Mouse (Mus musculus): ENCODE measurements around the gene Kmt2e. TPM values are rescaled to one million over a fixed set of nuclear protein-coding genes. Genes with fewer than 3 reads are reported as not detected.
A peak's percentile ranks its signal among the peaks of the same experiment; 100 is the strongest.

Gene Kmt2e
- 87.5 and 91.5 TPM in 2 replicates for polyA plus RNA-seq (2015; fragmentation: Nextera tagmentation; extraction: Ambion mirVana)

GRCm38 (mm10) chr5:23433720-23434597 is at the start of gene Kmt2e:
Kmt2e (plus strand) TSS chr5:23434441.
- H3K4me2 ChIP-seq: peak within 1 kb of the TSS; percentile 80
- ATAC-seq (replicated peaks; ENCODE audit: low FRiP score): peak; percentile 86
- no peaks in the 10 kb centered on the region for H3K27me3 ChIP-seq
- WGBS: under 1% methylated on average over 67 of the region's 85 CpGs
- no peaks in the 10 kb centered on the region for H3K36me3 ChIP-seq
- peak within 1 kb of the TSS; percentile 72 for H3K4me3 ChIP-seq (replicated peaks)
- H3K9me3 ChIP-seq (replicated peaks): no peaks in the 10 kb centered on the region
- H3K27ac ChIP-seq: peak within 1 kb of the TSS; percentile 100
- peaks cover 28% of the 10 kb centered on the region for H3K4me1 ChIP-seq
- peak within 1 kb of the TSS; percentile 97 for H3K9ac ChIP-seq

- no peak overlapping the region for H3K9ac ChIP-seq
- 0 out of 2 replicates have a peak, but pooled peaks cover 4% of the 10 kb centered on the region for H3K9me3 ChIP-seq (replicated peaks)
- no peaks in the 10 kb centered on the region for H3K27me3 ChIP-seq
- H3K4me2 ChIP-seq: no peak overlapping the region
- H3K4me1 ChIP-seq: peaks cover 22% of the 10 kb centered on the region
- 80% methylated on average over 1 of the region's 1 CpGs for WGBS
- H3K4me3 ChIP-seq (replicated peaks): no peak overlapping the region
- no peak for ATAC-seq (replicated peaks; ENCODE audit: low FRiP score)
- H3K36me3 ChIP-seq: no peaks in the 10 kb centered on the region
- no peak overlapping the region for H3K27ac ChIP-seq
These were observed 49.1 kb upstream of the Kmt2e start for GRCm38 (mm10) chr5:23385136-23385535.

- Histone ChIP-seq H3K4me2 (no peak overlapping the region), H3K27me3 (no peaks in the 10 kb centered on the region), H3K27ac (no peak overlapping the region), H3K36me3 (no peaks in the 10 kb centered on the region), H3K4me3 (replicated peaks) (no peak overlapping the region), H3K4me1 (peaks cover 22% of the 10 kb centered on the region), H3K9me3 (replicated peaks) (0 out of 2 replicates have a peak, but pooled peaks cover 4% of the 10 kb centered on the region), H3K9ac (no peak overlapping the region)
- 0 out of 2 replicates have a peak, but pooled peaks have one; percentile 33 for ATAC-seq (replicated peaks; ENCODE audit: low FRiP score)
- WGBS: 58% methylated on average over 5 of the region's 5 CpGs
These were observed 48.5 kb upstream of the Kmt2e start for GRCm38 (mm10) chr5:23385763-23386217.

GRCm38 (mm10) chr5:23386562-23387312 is 47.5 kb upstream of the Kmt2e start:
- Histone ChIP-seq H3K4me1 (peaks cover 22% of the 10 kb centered on the region), H3K4me2 (peak overlapping the region; percentile 76), H3K4me3 (replicated peaks) (peak overlapping the region; percentile 46), H3K9ac (0 out of 2 replicates have a peak overlapping the region, but pooled peaks have one; percentile 35), H3K36me3 (no peaks in the 10 kb centered on the region), H3K27me3 (no peaks in the 10 kb centered on the region), H3K9me3 (replicated peaks) (0 out of 2 replicates have a peak, but pooled peaks cover 4% of the 10 kb centered on the region), H3K27ac (peak overlapping the region; percentile 83)
- peak; percentile 94 for ATAC-seq (replicated peaks; ENCODE audit: low FRiP score)
- WGBS: 2% methylated on average over 22 of the region's 22 CpGs

GRCm38 (mm10) chr5:23387313-23387666 is 47.0 kb upstream of the Kmt2e start:
- H3K9me3 ChIP-seq (replicated peaks): 0 out of 2 replicates have a peak, but pooled peaks cover 4% of the 10 kb centered on the region
- H3K36me3 ChIP-seq: no peaks in the 10 kb centered on the region
- no peak for ATAC-seq (replicated peaks; ENCODE audit: low FRiP score)
- no peak overlapping the region for H3K9ac ChIP-seq
- WGBS: 54% methylated on average over 2 of the region's 2 CpGs
- peak overlapping the region; percentile 76 for H3K4me2 ChIP-seq
- H3K4me3 ChIP-seq (replicated peaks): peak overlapping the region; percentile 46
- H3K27me3 ChIP-seq: no peaks in the 10 kb centered on the region
- H3K4me1 ChIP-seq: peaks cover 22% of the 10 kb centered on the region
- peak overlapping the region; percentile 83; the same call in 1 of the 2 replicates for H3K27ac ChIP-seq

GRCm38 (mm10) chr5:23388091-23388490 is 46.1 kb upstream of the Kmt2e start:
- no peaks in the 10 kb centered on the region for H3K36me3 ChIP-seq
- no peak overlapping the region for H3K4me2 ChIP-seq
- H3K27me3 ChIP-seq: no peaks in the 10 kb centered on the region
- peaks cover 22% of the 10 kb centered on the region for H3K4me1 ChIP-seq
- H3K4me3 ChIP-seq (replicated peaks): no peak overlapping the region
- ATAC-seq (replicated peaks; ENCODE audit: low FRiP score): no peak
- H3K9me3 ChIP-seq (replicated peaks): 0 out of 2 replicates have a peak, but pooled peaks cover 4% of the 10 kb centered on the region
- no peak overlapping the region for H3K27ac ChIP-seq
- H3K9ac ChIP-seq: no peak overlapping the region
- WGBS: 30% methylated on average over 3 of the region's 3 CpGs

GRCm38 (mm10) chr5:23389601-23390305 is 44.5 kb upstream of the Kmt2e start:
- H3K9me3 ChIP-seq (replicated peaks): 0 out of 2 replicates have a peak, but pooled peaks cover 4% of the 10 kb centered on the region
- no peaks in the 10 kb centered on the region for H3K36me3 ChIP-seq
- H3K4me2 ChIP-seq: no peak overlapping the region
- H3K27ac ChIP-seq: no peak overlapping the region
- H3K9ac ChIP-seq: no peak overlapping the region
- WGBS: 91% methylated on average over 7 of the region's 7 CpGs
- ATAC-seq (replicated peaks; ENCODE audit: low FRiP score): no peak
- H3K4me1 ChIP-seq: peaks cover 22% of the 10 kb centered on the region
- H3K27me3 ChIP-seq: no peaks in the 10 kb centered on the region
- no peak overlapping the region for H3K4me3 ChIP-seq (replicated peaks)

GRCm38 (mm10) chr5:23391714-23392113 is 42.5 kb upstream of the Kmt2e start:
- no peaks in the 10 kb centered on the region for H3K27me3 ChIP-seq
- no peak overlapping the region for H3K4me2 ChIP-seq
- ATAC-seq (replicated peaks; ENCODE audit: low FRiP score): no peak
- H3K27ac ChIP-seq: no peak overlapping the region
- H3K4me3 ChIP-seq (replicated peaks): no peak overlapping the region
- no peak overlapping the region for H3K9ac ChIP-seq
- H3K4me1 ChIP-seq: peaks cover 14% of the 10 kb centered on the region
- 89% methylated on average over 7 of the region's 7 CpGs for WGBS
- no peaks in the 10 kb centered on the region for H3K36me3 ChIP-seq
- 0 out of 2 replicates have a peak, but pooled peaks cover 4% of the 10 kb centered on the region for H3K9me3 ChIP-seq (replicated peaks)

- H3K4me3 ChIP-seq (replicated peaks): no peak overlapping the region
- H3K9me3 ChIP-seq (replicated peaks): 0 out of 2 replicates have a peak, but pooled peaks cover 4% of the 10 kb centered on the region
- no peak overlapping the region for H3K27ac ChIP-seq
- ATAC-seq (replicated peaks; ENCODE audit: low FRiP score): no peak
- no peak overlapping the region for H3K9ac ChIP-seq
- H3K4me2 ChIP-seq: no peak overlapping the region
- H3K27me3 ChIP-seq: no peaks in the 10 kb centered on the region
- 0 out of 2 replicates have a peak, but pooled peaks cover 4% of the 10 kb centered on the region for H3K36me3 ChIP-seq
- 84% methylated on average over 5 of the region's 5 CpGs for WGBS
- 0 out of 2 replicates have a peak, but pooled peaks cover 3% of the 10 kb centered on the region for H3K4me1 ChIP-seq
These were observed 40.4 kb upstream of the Kmt2e start for GRCm38 (mm10) chr5:23393870-23394269.

- Histone ChIP-seq H3K4me2 (no peak overlapping the region), H3K4me1 (0 out of 2 replicates have a peak, but pooled peaks cover 3% of the 10 kb centered on the region), H3K27me3 (no peaks in the 10 kb centered on the region), H3K36me3 (peaks cover 9% of the 10 kb centered on the region), H3K9me3 (replicated peaks) (no peaks in the 10 kb centered on the region), H3K4me3 (replicated peaks) (no peak overlapping the region), H3K9ac (no peak overlapping the region), H3K27ac (0 out of 2 replicates have a peak overlapping the region, but pooled peaks have one; percentile 22)
- WGBS: 50% methylated on average over 3 of the region's 3 CpGs
- ATAC-seq (replicated peaks; ENCODE audit: low FRiP score): no peak
These were observed 39.7 kb upstream of the Kmt2e start for GRCm38 (mm10) chr5:23394366-23395145.

GRCm38 (mm10) chr5:23395721-23396120 is 38.5 kb upstream of the Kmt2e start:
- no peak overlapping the region for H3K4me3 ChIP-seq (replicated peaks)
- WGBS: 77% methylated on average over 3 of the region's 3 CpGs
- H3K9ac ChIP-seq: no peak overlapping the region
- peaks cover 20% of the 10 kb centered on the region for H3K36me3 ChIP-seq
- no peak for ATAC-seq (replicated peaks; ENCODE audit: low FRiP score)
- no peak overlapping the region for H3K27ac ChIP-seq
- 0 out of 2 replicates have a peak, but pooled peaks cover 3% of the 10 kb centered on the region for H3K4me1 ChIP-seq
- H3K27me3 ChIP-seq: no peaks in the 10 kb centered on the region
- H3K9me3 ChIP-seq (replicated peaks): no peaks in the 10 kb centered on the region
- no peak overlapping the region for H3K4me2 ChIP-seq

Measured in kidney, embryonic 15.5 days (tissue).